Mouse (Mus musculus) testis, adult 2 months (tissue): ENCODE measurements around the gene Tmod4.

Experiments used
- CTCF ChIP-seq: fragments of 200-500 bp; IDR thresholded peaks from 2 replicates; pipeline ENCODE4 v1.5.1; 2012; ENCODE audit warnings: low read depth, mild to moderate bottlenecking, inconsistent platforms, low read length, moderate library complexity; ENCODE audit not compliant: control insufficient read depth, insufficient read depth, insufficient replicate concordance
- POLR2A ChIP-seq: fragments of 200-500 bp; IDR thresholded peaks from 2 replicates; pipeline ENCODE4 v1.6.1; 2012; ENCODE audit warnings: low read depth, mild to moderate bottlenecking, inconsistent platforms, low read length, moderate library complexity; ENCODE audit not compliant: control insufficient read depth

GRCm38 (mm10) chr3:95100854-95101253, 23.4 kb upstream of the Tmod4 start:
- TF ChIP-seq CTCF, result no peak
- TF ChIP-seq POLR2A, result no peak
